Mouse (Mus musculus) embryonic fibroblast, embryonic 13.5 days (primary cell): ENCODE measurements around the gene Zc3h12b. TPM values are rescaled to one million over a fixed set of nuclear protein-coding genes. Genes with fewer than 3 reads are reported as not detected.

Experiments used
- H3K27ac ChIP-seq: 2 replicates; pipeline ENCODE4 v1.5.1; 2012; ENCODE audit warnings: low read length, control low read depth, inconsistent platforms; ENCODE audit not compliant: insufficient read depth
- H3K4me1 ChIP-seq: 2 replicates; pipeline ENCODE4 v1.6.1; 2011; ENCODE audit warnings: low read length; ENCODE audit not compliant: control insufficient read depth, insufficient read depth
- H3K4me3 ChIP-seq: 2 replicates; pipeline ENCODE4 v1.5.1; 2011; ENCODE audit warnings: mild to moderate bottlenecking, control low read depth, low read length; ENCODE audit not compliant: insufficient read depth
- CTCF ChIP-seq: IDR thresholded peaks from 2 replicates; pipeline ENCODE4 v1.5.1; 2011; ENCODE audit warnings: mild to moderate bottlenecking, control low read depth, low read length, moderate library complexity, borderline replicate concordance; ENCODE audit not compliant: insufficient read depth
- POLR2A ChIP-seq: IDR thresholded peaks from 2 replicates; pipeline ENCODE4 v1.6.1; 2011; ENCODE audit warnings: low read depth, mild to moderate bottlenecking, control low read depth, low read length, moderate library complexity
- polyA plus RNA-seq: library from polyadenylated mRNA; stranded (reverse); fragments of >200 nt; gene quantifications from 2 replicates; pipeline ENCODE4 v1.2.4, GENCODE M21; 2011; ENCODE audit warnings: low read depth; ENCODE audit not compliant: missing spikeins, insufficient read length

Gene Zc3h12b
- polyA plus RNA-seq: 5.8 and 6.1 TPM in 2 replicates

GRCm38 (mm10) chrX:95711227-95712111 is at the start of gene Zc3h12b:
TSS of gene Zc3h12b (plus strand) at chrX:95711678.
- Histone ChIP-seq H3K27ac (peak within 1 kb of the TSS; percentile 72), H3K4me1 (no peaks in the 10 kb centered on the region), H3K4me3 (peak within 1 kb of the TSS; percentile 59)
- TF ChIP-seq POLR2A (peak; percentile 29; the same call in 1 of the 2 replicates), CTCF (0 out of 2 replicates have a peak, but pooled peaks have one; percentile 9)

- no peaks in the 10 kb centered on the region for H3K4me1 ChIP-seq
- H3K27ac ChIP-seq: no peak overlapping the region
- no peak for TF ChIP-seq POLR2A
- no peak for TF ChIP-seq CTCF
- H3K4me3 ChIP-seq: no peak overlapping the region
Observed at GRCm38 (mm10) chrX:95682206-95682605, 29.3 kb upstream of the Zc3h12b start.

GRCm38 (mm10) chrX:95687119-95687518 is 24.4 kb upstream of the Zc3h12b start:
- H3K27ac ChIP-seq: no peak overlapping the region
- TF ChIP-seq CTCF (no peak), POLR2A (no peak)

GRCm38 (mm10) chrX:95738253-95738652 is 26.8 kb downstream of the Zc3h12b start:
- no peak overlapping the region for H3K4me3 ChIP-seq
- H3K27ac ChIP-seq: no peak overlapping the region
- TF ChIP-seq CTCF (no peak), POLR2A (no peak)
- no peaks in the 10 kb centered on the region for H3K4me1 ChIP-seq

More at GRCm38 (mm10) chrX:95687119-95687518, 24.4 kb upstream of the Zc3h12b start:
- Histone ChIP-seq H3K4me3 (no peak overlapping the region), H3K4me1 (no peaks in the 10 kb centered on the region)

- TF ChIP-seq CTCF (no peak), POLR2A (no peak)
- Histone ChIP-seq H3K4me1 (no peaks in the 10 kb centered on the region), H3K4me3 (no peak overlapping the region), H3K27ac (no peak overlapping the region)
Observed at GRCm38 (mm10) chrX:95795881-95796280, 84.4 kb downstream of the Zc3h12b start.

- H3K4me3 ChIP-seq: no peak overlapping the region
- no peak overlapping the region for H3K27ac ChIP-seq
- H3K4me1 ChIP-seq: no peaks in the 10 kb centered on the region
- TF ChIP-seq POLR2A: no peak
- no peak for TF ChIP-seq CTCF
Observed at GRCm38 (mm10) chrX:95801790-95802189, 90.3 kb downstream of the Zc3h12b start.

- no peak overlapping the region for H3K4me3 ChIP-seq
- H3K4me1 ChIP-seq: no peaks in the 10 kb centered on the region
- TF ChIP-seq POLR2A (no peak), CTCF (no peak)
- no peak overlapping the region for H3K27ac ChIP-seq
Observed at GRCm38 (mm10) chrX:95852806-95853205, 141.3 kb downstream of the Zc3h12b start.

- Histone ChIP-seq H3K27ac (no peak overlapping the region), H3K4me3 (no peak overlapping the region), H3K4me1 (no peaks in the 10 kb centered on the region)
- TF ChIP-seq POLR2A: no peak
- no peak for TF ChIP-seq CTCF
Observed at GRCm38 (mm10) chrX:95881111-95881510, 169.6 kb downstream of the Zc3h12b start.

GRCm38 (mm10) chrX:95902716-95903115 is 191.2 kb downstream of the Zc3h12b start:
- no peaks in the 10 kb centered on the region for H3K4me1 ChIP-seq
- no peak overlapping the region for H3K4me3 ChIP-seq
- no peak overlapping the region for H3K27ac ChIP-seq
- TF ChIP-seq CTCF (no peak), POLR2A (no peak)

- H3K4me1 ChIP-seq: no peaks in the 10 kb centered on the region
Observed at GRCm38 (mm10) chrX:95935481-95935880, 224.0 kb downstream of the Zc3h12b start.

More at GRCm38 (mm10) chrX:95935481-95935880, 224.0 kb downstream of the Zc3h12b start:
- no peak for TF ChIP-seq CTCF
- no peak for TF ChIP-seq POLR2A
- H3K4me3 ChIP-seq: no peak overlapping the region
- H3K27ac ChIP-seq: no peak overlapping the region
